Mouse (Mus musculus) liver, embryonic 16.5 days (tissue): Measurements from ENCODE around the gene Krtap28-10. TPM values are rescaled to one million over a fixed set of nuclear protein-coding genes. Genes with fewer than 3 reads are reported as not detected.
"Not testable (repeated sequence)": the region's sequence is repeated elsewhere in the genome, so short reads cannot be mapped to it uniquely, and the experiment has no call there.

Experiments
- ATAC-seq: fragments of 200-750 bp; cut with Nextera tagmentation; 2 replicates; pipeline ENCODE4 v1.8.0; 2017; ENCODE audit warnings: low read depth, mild to moderate bottlenecking, moderate number of reproducible peaks, moderate library complexity
- H3K27ac ChIP-seq: fragments of 300-500 bp; sonication (generic); 2 replicates; pipeline ENCODE4 v1.5.1; 2014; ENCODE audit warnings: mild to moderate bottlenecking, low read length
- H3K27me3 ChIP-seq: fragments of 300-500 bp; sonication (generic); 2 replicates; pipeline ENCODE4 v1.6.1; 2014; ENCODE audit warnings: low read depth, low read length, mixed read lengths; ENCODE audit not compliant: control insufficient read depth, insufficient read depth
- H3K36me3 ChIP-seq: fragments of 300-500 bp; sonication (generic); 2 replicates; pipeline ENCODE4 v1.6.1; 2014; ENCODE audit warnings: mild to moderate bottlenecking; ENCODE audit not compliant: control insufficient read depth, insufficient read depth
- H3K4me1 ChIP-seq: fragments of 300-500 bp; sonication (generic); 2 replicates; pipeline ENCODE4 v1.6.1; 2014; ENCODE audit warnings: low read depth, low read length, mixed read lengths; ENCODE audit not compliant: control insufficient read depth
- H3K4me2 ChIP-seq: fragments of 300-500 bp; sonication (generic); 2 replicates; pipeline ENCODE4 v1.6.1; 2014; ENCODE audit warnings: low read depth, low read length, mixed read lengths
- H3K4me3 ChIP-seq: fragments of 300-500 bp; sonication (generic); 2 replicates; pipeline ENCODE4 v1.5.1; 2014; ENCODE audit warnings: low read depth, mild to moderate bottlenecking, low read length
- H3K9ac ChIP-seq: fragments of 300-500 bp; sonication (generic); 2 replicates; pipeline ENCODE4 v1.6.1; 2014; ENCODE audit warnings: low read depth, low read length
- H3K9me3 ChIP-seq: fragments of 300-500 bp; sonication (generic); replicated peaks from 2 replicates; pipeline ENCODE4 v1.6.1; 2016; ENCODE audit warnings: low read length; ENCODE audit not compliant: control insufficient read depth
- WGBS: fragments of 180-500 bp; shearing (Covaris S2); extraction: QIAGEN DNeasy Blood & Tissue Kit; methylation state at CpG from one replicate; pipeline ENCODE4 v1.1.7; 2014; ENCODE audit not compliant: insufficient replicate concordance; 5-methylcytosine and 5-hydroxymethylcytosine counted together
- polyA plus RNA-seq: library from polyadenylated mRNA; unstranded; fragments of >200 nt; fragmentation: Nextera tagmentation; extraction: Ambion mirVana; gene quantifications from 2 replicates; pipeline ENCODE4 v1.2.1, GENCODE M21; 2015

Gene Krtap28-10
- polyA plus RNA-seq, 1 experiment from 2014 or later: not detected

- Histone ChIP-seq H3K36me3 (no peaks in the 10 kb centered on the region), H3K9ac (no peak overlapping the region), H3K4me3 (no peak overlapping the region), H3K4me2 (no peak overlapping the region), H3K9me3 (no peaks in the 10 kb centered on the region), H3K27me3 (no peaks in the 10 kb centered on the region), H3K4me1 (no peaks in the 10 kb centered on the region), H3K27ac (no peak overlapping the region)
- WGBS: 38% methylated on average over 1 of the region's 1 CpGs
- no peak for ATAC-seq
Observed at GRCm38 (mm10) chr1:83031950-83032349, 10.3 kb downstream of the Krtap28-10 start.

- H3K27me3 ChIP-seq: no peaks in the 10 kb centered on the region
- WGBS: 44% methylated on average over 1 of the region's 1 CpGs
- no peak for ATAC-seq
- H3K36me3 ChIP-seq: no peaks in the 10 kb centered on the region
- H3K27ac ChIP-seq: no peak overlapping the region
- H3K4me1 ChIP-seq: no peaks in the 10 kb centered on the region
- no peak overlapping the region for H3K4me3 ChIP-seq
- H3K9ac ChIP-seq: no peak overlapping the region
- H3K4me2 ChIP-seq: no peak overlapping the region
- H3K9me3 ChIP-seq: no peaks in the 10 kb centered on the region
Observed at GRCm38 (mm10) chr1:83016556-83016955, 25.7 kb downstream of the Krtap28-10 start.

DNA sequence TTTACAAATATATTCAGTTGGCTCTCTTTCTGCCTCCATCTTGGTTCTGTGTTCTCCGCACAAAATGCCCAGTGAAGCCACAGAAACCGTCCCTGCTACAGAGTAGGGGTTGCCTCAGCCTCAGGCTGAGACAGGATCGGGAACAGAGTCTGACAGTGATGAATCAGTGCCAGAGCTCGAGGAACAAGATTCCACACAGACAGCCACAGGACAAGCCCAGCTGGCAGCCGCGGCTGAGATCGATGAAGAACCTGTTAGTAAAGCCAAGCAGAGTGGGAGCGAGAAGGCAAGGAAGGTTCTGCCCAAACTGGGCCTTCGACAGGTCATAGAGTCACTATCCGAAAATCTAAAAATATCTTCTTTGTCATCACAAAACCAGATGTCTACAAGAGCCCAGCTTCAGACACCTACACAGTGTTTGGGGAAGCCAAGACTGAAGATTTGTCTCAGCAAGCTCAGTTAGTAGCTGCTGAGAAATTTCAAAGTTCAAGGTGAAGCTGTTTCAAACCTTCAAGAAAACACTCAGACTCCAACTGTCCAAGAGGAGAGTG, 26.9 kb downstream of the Krtap28-10 start:
- H3K4me2 ChIP-seq: no peak overlapping the region
- 59% methylated on average over 10 of the region's 10 CpGs for WGBS
- no peak overlapping the region for H3K4me3 ChIP-seq
- no peaks in the 10 kb centered on the region for H3K27me3 ChIP-seq
- H3K36me3 ChIP-seq: no peaks in the 10 kb centered on the region
- H3K27ac ChIP-seq: no peak overlapping the region
- ATAC-seq: no peak
- H3K9ac ChIP-seq: no peak overlapping the region
- H3K4me1 ChIP-seq: no peaks in the 10 kb centered on the region
- H3K9me3 ChIP-seq: no peaks in the 10 kb centered on the region

DNA sequence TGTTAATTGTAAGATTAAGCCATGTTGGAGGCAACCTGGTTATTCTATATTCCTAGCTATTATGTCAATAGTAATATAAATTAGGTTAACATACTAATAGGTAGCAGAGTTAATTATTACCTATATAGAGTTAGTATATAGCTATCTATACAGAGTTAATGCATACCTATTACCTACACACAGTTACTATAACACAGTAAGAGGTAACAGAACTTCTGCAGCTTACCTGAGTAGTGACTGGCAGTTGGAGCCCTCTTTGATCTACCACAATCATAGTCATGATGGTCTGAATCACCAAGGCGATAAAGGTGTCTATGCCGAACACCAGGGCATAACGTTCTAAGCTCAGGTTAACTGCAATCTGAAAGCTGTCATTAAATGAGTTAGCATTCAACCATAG, 27.8 kb downstream of the Krtap28-10 start:
- ATAC-seq: no peak
- no peak overlapping the region for H3K4me2 ChIP-seq
- no peak overlapping the region for H3K27ac ChIP-seq
- H3K27me3 ChIP-seq: no peaks in the 10 kb centered on the region
- no peak overlapping the region for H3K4me3 ChIP-seq
- no peaks in the 10 kb centered on the region for H3K36me3 ChIP-seq
- no peak overlapping the region for H3K9ac ChIP-seq
- WGBS: 73% methylated on average over 3 of the region's 3 CpGs
- H3K4me1 ChIP-seq: no peaks in the 10 kb centered on the region
- H3K9me3 ChIP-seq: no peaks in the 10 kb centered on the region

DNA sequence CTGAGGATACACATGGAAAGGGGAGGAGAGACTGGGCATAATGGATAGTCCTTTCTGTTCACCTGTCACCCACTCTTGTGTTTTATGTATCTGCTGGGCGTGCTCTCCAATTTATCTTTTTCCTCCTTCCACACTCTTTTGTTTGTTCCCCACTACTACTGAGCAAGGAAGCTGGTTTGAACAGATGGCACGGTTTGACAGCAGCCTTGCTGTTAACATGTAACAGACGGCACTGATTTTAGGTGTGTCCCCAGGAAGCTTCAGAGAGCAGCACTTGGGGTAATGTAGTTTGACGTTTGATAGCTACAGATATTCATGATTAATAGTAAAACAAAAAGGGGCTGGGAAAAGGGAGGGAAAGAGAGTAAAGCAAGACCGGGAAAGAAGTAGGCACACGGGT, 34.8 kb downstream of the Krtap28-10 start:
- Histone ChIP-seq H3K4me3 (no peak overlapping the region), H3K4me1 (no peaks in the 10 kb centered on the region), H3K27ac (no peak overlapping the region), H3K9me3 (no peaks in the 10 kb centered on the region), H3K4me2 (no peak overlapping the region), H3K9ac (no peak overlapping the region), H3K36me3 (no peaks in the 10 kb centered on the region), H3K27me3 (no peaks in the 10 kb centered on the region)
- WGBS: 53% methylated on average over 6 of the region's 6 CpGs
- ATAC-seq: no peak

GRCm38 (mm10) chr1:83006218-83007179, 35.8 kb downstream of the Krtap28-10 start:
- no peak overlapping the region for H3K4me2 ChIP-seq
- no peak overlapping the region for H3K9ac ChIP-seq
- 54% methylated on average over 8 of the region's 8 CpGs for WGBS

DNA sequence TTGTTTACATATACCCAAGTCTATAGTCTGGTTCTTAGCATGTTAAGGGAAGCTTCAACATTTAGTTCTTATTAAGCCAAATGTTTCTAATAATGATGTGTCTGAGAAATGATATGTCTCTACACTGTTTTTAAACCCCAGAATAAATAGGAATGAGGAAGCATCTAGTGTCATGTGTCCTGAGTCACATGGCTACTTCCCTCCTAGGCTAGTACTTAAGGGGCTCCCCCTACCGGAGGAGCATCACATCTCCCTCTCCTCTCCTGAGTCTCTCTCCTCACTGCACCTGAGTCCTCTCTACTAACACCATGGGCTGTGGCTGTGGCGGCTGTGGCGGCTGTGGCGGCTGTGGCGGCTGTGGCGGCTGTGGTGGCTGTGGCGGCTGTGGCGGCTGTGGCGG, 42.0 kb downstream of the Krtap28-10 start, which contains the start of gene Gm47959:
Gene Gm47959, plus strand, starts transcription at position 243 of the 400 bp plus-strand sequence.
- not testable (repeated sequence) for ATAC-seq, H3K4me3 ChIP-seq, H3K9ac ChIP-seq, H3K27ac ChIP-seq, H3K27me3 ChIP-seq, H3K9me3 ChIP-seq, H3K4me1 ChIP-seq, H3K4me2 ChIP-seq, H3K36me3 ChIP-seq
- 87% methylated on average over 9 of the region's 9 CpGs for WGBS

More at GRCm38 (mm10) chr1:83006218-83007179, 35.8 kb downstream of the Krtap28-10 start:
- Histone ChIP-seq H3K9me3 (no peaks in the 10 kb centered on the region), H3K4me3 (no peak overlapping the region), H3K4me1 (no peaks in the 10 kb centered on the region), H3K27me3 (no peaks in the 10 kb centered on the region), H3K27ac (no peak overlapping the region), H3K36me3 (no peaks in the 10 kb centered on the region)
- ATAC-seq: no peak

- no peak overlapping the region for H3K9ac ChIP-seq
- WGBS: 65% methylated on average over 3 of the region's 3 CpGs
- no peaks in the 10 kb centered on the region for H3K27me3 ChIP-seq
- H3K4me1 ChIP-seq: no peaks in the 10 kb centered on the region
- ATAC-seq: no peak
- H3K27ac ChIP-seq: no peak overlapping the region
- no peaks in the 10 kb centered on the region for H3K9me3 ChIP-seq
- no peak overlapping the region for H3K4me2 ChIP-seq
- no peak overlapping the region for H3K4me3 ChIP-seq
- H3K36me3 ChIP-seq: no peaks in the 10 kb centered on the region
Observed at GRCm38 (mm10) chr1:82993947-82994346, 48.3 kb downstream of the Krtap28-10 start.

GRCm38 (mm10) chr1:82992093-82992492, 50.2 kb downstream of the Krtap28-10 start:
- Histone ChIP-seq H3K9ac (no peak overlapping the region), H3K4me3 (no peak overlapping the region), H3K27ac (no peak overlapping the region), H3K9me3 (no peaks in the 10 kb centered on the region), H3K4me1 (no peaks in the 10 kb centered on the region), H3K36me3 (no peaks in the 10 kb centered on the region), H3K27me3 (no peaks in the 10 kb centered on the region), H3K4me2 (no peak overlapping the region)
- 58% methylated on average over 6 of the region's 6 CpGs for WGBS
- no peak for ATAC-seq
